Comparison of ENCODE assay signal across 11 mouse cellular contexts in the genomic region with DNA sequence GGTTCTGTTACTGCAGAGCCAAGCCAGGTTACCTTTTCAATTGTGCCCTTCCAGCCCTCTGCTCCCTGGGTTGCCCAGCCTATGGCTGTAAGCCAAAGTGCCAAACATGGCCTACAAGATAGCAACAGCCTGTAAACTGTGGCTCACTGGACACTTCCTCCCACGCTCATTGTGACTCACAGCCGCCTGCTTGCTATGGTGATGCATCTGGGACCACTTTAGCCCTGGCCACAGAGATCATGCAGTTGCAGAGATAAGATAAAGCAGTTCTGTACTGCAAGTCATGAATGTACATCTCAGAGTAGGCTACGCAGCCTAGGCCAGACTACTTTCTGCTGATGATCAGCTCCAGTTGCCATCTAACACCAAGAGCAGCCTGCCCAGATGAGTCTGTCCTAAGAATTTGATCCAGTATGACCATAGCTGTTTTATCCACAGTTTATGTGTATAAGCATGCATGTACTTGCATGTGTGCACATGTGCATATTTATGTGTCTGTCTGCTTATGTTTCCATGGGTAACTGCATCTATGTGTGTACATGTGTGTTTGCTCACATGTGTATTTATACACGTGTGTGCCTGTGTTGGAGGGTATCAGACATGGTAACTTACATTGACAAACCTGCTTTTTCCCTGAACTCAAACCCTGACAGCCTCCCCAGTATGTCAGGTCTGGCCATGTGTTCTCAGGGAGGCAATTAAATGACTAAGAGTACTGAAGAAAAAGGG.
A peak's percentile ranks its signal among the peaks of the same experiment; 100 is the strongest.
DNase-seq lines count a peak whose midpoint lies in the region; ATAC-seq lines count a peak whose summit lies in the region.
"Had no signal": no experiment of that assay in that cellular context is flagged by ENCODE, and none has a peak within 500 bp of the region (broad histone marks: within the 10 kb centered on the region; RNA-seq: fewer than 3 reads in every experiment).

No protein-coding gene starts in this region.

- H3K27ac ChIP-seq in heart, embryonic 11.5 days (ENCODE audit: low read depth, low read length), result no peak overlapping the region
- H3K27ac ChIP-seq in midbrain, embryonic 14.5 days (replicated peaks; ENCODE audit: low read depth, low read length), result no peak overlapping the region
- H3K27ac ChIP-seq: neural tube, embryonic 12.5 days had no signal

- peak; percentile 16 for DNase-seq in heart, adult 8-10 months (ENCODE audit: low spot score)
- DNase-seq in Muller cell, postnatal 12 days (ENCODE audit: inconsistent ontology term), result peak; percentile 27
- DNase-seq in kidney, adult 18-20 months, result no peak
- no peak for DNase-seq in frontal cortex, postnatal 14 days (ENCODE audit: low spot score in 2 of 2)
- no peak for DNase-seq in midbrain, embryonic 14.5 days

- H3K9ac ChIP-seq in heart, embryonic 11.5 days (ENCODE audit: low read depth, low read length), result no peak overlapping the region
- no peak overlapping the region for H3K9ac ChIP-seq in midbrain, embryonic 14.5 days (replicated peaks; ENCODE audit: low read length)
- H3K9ac ChIP-seq: neural tube, embryonic 12.5 days had no signal

- H3K4me3 ChIP-seq in heart, embryonic 11.5 days (ENCODE audit: low read depth, low read length), result no peak overlapping the region
- peak overlapping the region; percentile 47 for H3K4me3 ChIP-seq in megakaryocyte, embryonic 14.5 days (replicated peaks)
- no peak overlapping the region for H3K4me3 ChIP-seq in midbrain, embryonic 14.5 days (replicated peaks; ENCODE audit: low read depth, low read length)
- H3K4me3 ChIP-seq: neural tube, embryonic 12.5 days had no signal

- H3K27me3 ChIP-seq in heart, embryonic 11.5 days (ENCODE audit: control insufficient read depth, insufficient read depth, low read length), result no peaks in the 10 kb centered on the region
- H3K27me3 ChIP-seq in megakaryocyte, embryonic 14.5 days (replicated peaks), result peaks cover 10% of the 10 kb centered on the region
- no peaks in the 10 kb centered on the region for H3K27me3 ChIP-seq in midbrain, embryonic 14.5 days (ENCODE audit: control insufficient read depth, insufficient read depth, low read length)
- H3K27me3 ChIP-seq: neural tube, embryonic 12.5 days had no signal

- no peaks in the 10 kb centered on the region for H3K36me3 ChIP-seq in heart, embryonic 11.5 days (ENCODE audit: control insufficient read depth, insufficient read depth, low read length)
- H3K36me3 ChIP-seq in megakaryocyte, embryonic 14.5 days (replicated peaks; ENCODE audit: low read length), result no peaks in the 10 kb centered on the region
- no peaks in the 10 kb centered on the region for H3K36me3 ChIP-seq in midbrain, embryonic 14.5 days (ENCODE audit: control insufficient read depth, insufficient read depth, low read length)
- H3K36me3 ChIP-seq: neural tube, embryonic 12.5 days had no signal

- H3K4me2 ChIP-seq in heart, embryonic 11.5 days, result no peak overlapping the region
- no peak overlapping the region for H3K4me2 ChIP-seq in midbrain, embryonic 14.5 days (ENCODE audit: low read length)
- H3K4me2 ChIP-seq: neural tube, embryonic 12.5 days had no signal

- no peak for ATAC-seq in heart, embryonic 11.5 days (replicated peaks; ENCODE audit: insufficient number of reproducible peaks, low FRiP score, low TSS enrichment)
- ATAC-seq in erythroid progenitor cell, adult 5-6 weeks (replicated peaks; ENCODE audit: low FRiP score, poor library complexity, severe bottlenecking), result peak; percentile 82
- ATAC-seq in midbrain, embryonic 14.5 days (ENCODE audit: low FRiP score, low TSS enrichment), result no peak
- ATAC-seq: forebrain, embryonic 14.5 days; intestine, embryonic 16.5 days had no signal

- peaks cover 24% of the 10 kb centered on the region for H3K4me1 ChIP-seq in heart, embryonic 11.5 days (ENCODE audit: control insufficient read depth, insufficient read depth, low read length)
- peaks cover 67% of the 10 kb centered on the region for H3K4me1 ChIP-seq in megakaryocyte, embryonic 14.5 days
- H3K4me1 ChIP-seq in midbrain, embryonic 14.5 days (ENCODE audit: control insufficient read depth, insufficient read depth, low read length), result no peaks in the 10 kb centered on the region
- H3K4me1 ChIP-seq: neural tube, embryonic 12.5 days had no signal

- 51% methylated on average over 4 of the region's 4 CpGs for WGBS in heart, embryonic 11.5 days (ENCODE audit: insufficient replicate concordance)
- 93% methylated on average over 4 of the region's 4 CpGs for WGBS in midbrain, embryonic 14.5 days

- H3K9me3 ChIP-seq in heart, embryonic 11.5 days (replicated peaks; ENCODE audit: control insufficient read depth, low read length), result no peaks in the 10 kb centered on the region
- H3K9me3 ChIP-seq in megakaryocyte, embryonic 14.5 days, result no peaks in the 10 kb centered on the region
- H3K9me3 ChIP-seq in midbrain, embryonic 14.5 days (ENCODE audit: control insufficient read depth, low read length), result no peaks in the 10 kb centered on the region
- H3K9me3 ChIP-seq: neural tube, embryonic 12.5 days had no signal

Comparison
In these comparisons a context has a peak if more than half of its experiments do, and no peak if none do; other contexts are left out.
1. DNase-seq: peak in heart, adult 8-10 months (single experiment) and Muller cell, postnatal 12 days (single experiment); none in kidney, adult 18-20 months (single experiment), frontal cortex, postnatal 14 days (0 of 2) and midbrain, embryonic 14.5 days (single experiment).